Mouse (Mus musculus): ENCODE results near the gene Them7. TPM values are rescaled to one million over a fixed set of nuclear protein-coding genes. Genes with fewer than 3 reads are reported as not detected.

Them7 gene
- polyA plus RNA-seq, 1 experiment from 2014 or later = 0.16 TPM

DNA sequence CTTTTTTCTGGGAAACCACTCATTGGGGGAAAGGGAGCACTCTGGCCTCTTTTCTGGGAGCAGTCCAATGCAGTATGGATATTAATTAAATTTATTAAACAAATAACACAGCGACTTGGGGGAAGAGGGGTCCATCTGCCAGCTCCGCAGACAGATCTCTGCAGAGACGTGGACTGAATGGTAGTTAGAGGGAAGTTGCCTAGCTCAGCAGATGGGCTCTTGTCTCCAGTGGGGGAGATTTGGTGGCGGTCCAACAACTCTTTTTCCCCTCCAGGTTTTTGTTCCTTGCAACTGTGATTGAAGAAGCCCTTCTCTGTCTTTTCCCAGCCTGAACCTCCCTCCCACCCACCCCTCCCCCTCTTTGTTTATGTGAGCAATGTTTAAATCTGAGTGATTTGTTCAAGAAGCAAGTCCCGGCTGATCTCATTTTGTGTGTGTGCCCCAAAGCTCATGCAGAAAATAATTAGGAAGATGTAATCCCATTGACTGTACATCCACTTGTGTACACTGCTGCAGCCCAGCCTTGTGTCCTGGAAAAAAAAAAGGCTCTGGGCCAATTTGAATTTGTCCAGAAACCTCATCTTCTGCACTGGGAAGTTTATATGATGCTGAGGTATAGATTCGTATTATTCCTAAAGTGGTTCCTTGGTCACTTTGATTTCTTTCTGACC, 58.4 kb downstream of the Them7 start:
- Histone ChIP-seq H3K4me1 (ENCODE audit: control insufficient read depth, insufficient read depth, low read length) (no peaks in the 10 kb centered on the region), H3K27me3 (ENCODE audit: control insufficient read depth, insufficient read depth, low read length) (no peaks in the 10 kb centered on the region), H3K27ac (ENCODE audit: low read depth, low read length) (no peak overlapping the region), H3K9me3 (ENCODE audit: control insufficient read depth, low read length) (no peaks in the 10 kb centered on the region), H3K9ac (ENCODE audit: low read length) (no peak overlapping the region), H3K4me2 (no peak overlapping the region), H3K36me3 (ENCODE audit: control insufficient read depth, insufficient read depth, low read length) (no peaks in the 10 kb centered on the region), H3K4me3 (ENCODE audit: low read depth, low read length) (no peak overlapping the region)
- peak; percentile 35; the same call in 1 of the 2 replicates for ATAC-seq (ENCODE audit: low FRiP score)
- 66% methylated on average over 6 of the region's 6 CpGs for WGBS
- DNase-seq (ENCODE audit: low spot score, missing footprints) = no peak

DNA sequence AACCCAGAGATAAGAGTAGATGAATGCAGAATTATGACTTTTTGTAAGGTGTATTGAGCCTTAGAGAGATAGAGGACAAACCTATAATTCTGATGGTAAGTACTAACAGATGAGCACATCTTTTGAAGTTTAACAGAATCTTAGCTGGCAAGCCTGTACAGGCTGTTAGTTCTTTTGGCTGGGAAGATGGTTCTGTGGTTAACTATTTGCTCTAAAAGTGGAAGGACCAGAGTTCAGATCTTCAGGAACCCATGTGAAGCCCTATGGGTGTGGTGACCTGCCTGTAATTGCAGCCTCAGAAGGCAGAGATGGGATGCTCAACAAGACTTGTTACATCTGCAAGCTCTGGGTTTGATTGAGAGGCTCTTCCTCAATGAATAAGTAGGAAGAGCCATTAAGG, 59.7 kb downstream of the Them7 start:
- H3K27ac ChIP-seq (ENCODE audit: low read depth, low read length) = no peak overlapping the region
- DNase-seq (ENCODE audit: low spot score, missing footprints) (no peak), ATAC-seq (ENCODE audit: low FRiP score) (no peak)
- no peak overlapping the region for H3K4me2 ChIP-seq
- H3K4me1 ChIP-seq (ENCODE audit: control insufficient read depth, insufficient read depth, low read length) = no peaks in the 10 kb centered on the region
- no peaks in the 10 kb centered on the region for H3K36me3 ChIP-seq (ENCODE audit: control insufficient read depth, insufficient read depth, low read length)
- H3K9ac ChIP-seq (ENCODE audit: low read length) = no peak overlapping the region
- H3K27me3 ChIP-seq (ENCODE audit: control insufficient read depth, insufficient read depth, low read length) = no peaks in the 10 kb centered on the region
- H3K9me3 ChIP-seq (ENCODE audit: control insufficient read depth, low read length) = no peaks in the 10 kb centered on the region
- H3K4me3 ChIP-seq (ENCODE audit: low read depth, low read length) = no peak overlapping the region

DNA sequence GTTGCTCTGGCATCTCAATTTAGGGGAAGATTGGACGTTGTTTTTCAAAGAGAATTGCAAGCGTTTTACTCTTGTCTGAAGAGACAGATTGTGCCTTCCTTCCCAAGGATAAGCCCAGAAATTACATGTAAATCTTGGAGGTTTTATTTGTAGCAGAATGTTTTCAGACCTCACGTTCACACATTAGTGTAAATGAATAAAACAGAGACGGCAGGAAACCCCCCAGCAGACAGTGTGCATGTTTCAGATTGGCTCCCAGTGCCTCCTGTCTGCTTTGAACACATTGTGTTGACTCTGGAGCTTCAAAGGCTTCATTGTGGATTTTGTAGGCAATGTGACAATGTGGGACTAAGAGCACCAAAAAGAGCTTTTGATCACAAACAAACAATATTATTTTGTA, 60.7 kb downstream of the Them7 start:
- ATAC-seq (ENCODE audit: low FRiP score) (no peak), DNase-seq (ENCODE audit: low spot score, missing footprints) (no peak)
- no peak overlapping the region for H3K9ac ChIP-seq (ENCODE audit: low read length)

DNA sequence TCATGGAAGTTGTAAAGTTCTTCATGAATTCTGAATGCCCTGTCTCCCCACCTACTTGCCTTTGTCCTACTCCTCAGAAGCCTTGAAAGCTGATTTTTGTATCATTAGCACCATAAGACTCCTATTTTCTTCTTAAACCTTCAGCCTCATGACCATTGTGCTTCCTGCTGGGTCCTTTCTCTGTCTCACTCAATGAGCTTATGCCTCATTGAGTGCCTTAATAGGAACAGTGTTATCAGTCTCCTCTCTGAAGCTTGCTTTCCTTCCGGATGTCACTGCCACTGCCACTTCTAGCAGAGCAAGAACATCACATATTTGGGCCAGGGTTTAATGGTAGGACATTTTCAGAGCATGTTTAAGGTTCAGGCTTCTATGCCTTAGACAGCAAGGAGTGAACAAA, 71.7 kb downstream of the Them7 start:
- no peaks in the 10 kb centered on the region for H3K36me3 ChIP-seq (ENCODE audit: control insufficient read depth, insufficient read depth, low read length)
- no peak for DNase-seq (ENCODE audit: low spot score, missing footprints)
- H3K4me1 ChIP-seq (ENCODE audit: control insufficient read depth, insufficient read depth, low read length) = no peaks in the 10 kb centered on the region
- no peak overlapping the region for H3K27ac ChIP-seq (ENCODE audit: low read depth, low read length)
- no peak overlapping the region for H3K4me3 ChIP-seq (ENCODE audit: low read depth, low read length)
- WGBS = 20% methylated on average over 1 of the region's 1 CpGs
- H3K27me3 ChIP-seq (ENCODE audit: control insufficient read depth, insufficient read depth, low read length) = no peaks in the 10 kb centered on the region
- no peak overlapping the region for H3K4me2 ChIP-seq
- no peaks in the 10 kb centered on the region for H3K9me3 ChIP-seq (ENCODE audit: control insufficient read depth, low read length)
- no peak overlapping the region for H3K9ac ChIP-seq (ENCODE audit: low read length)
- ATAC-seq (ENCODE audit: low FRiP score) = no peak

More for the DNA sequence above, 60.7 kb downstream of the Them7 start:
- H3K4me3 ChIP-seq (ENCODE audit: low read depth, low read length) = no peak overlapping the region
- no peak overlapping the region for H3K4me2 ChIP-seq
- no peaks in the 10 kb centered on the region for H3K9me3 ChIP-seq (ENCODE audit: control insufficient read depth, low read length)
- H3K4me1 ChIP-seq (ENCODE audit: control insufficient read depth, insufficient read depth, low read length) = no peaks in the 10 kb centered on the region
- no peaks in the 10 kb centered on the region for H3K27me3 ChIP-seq (ENCODE audit: control insufficient read depth, insufficient read depth, low read length)
- H3K36me3 ChIP-seq (ENCODE audit: control insufficient read depth, insufficient read depth, low read length) = no peaks in the 10 kb centered on the region
- H3K27ac ChIP-seq (ENCODE audit: low read depth, low read length) = no peak overlapping the region
- WGBS = 74% methylated on average over 4 of the region's 4 CpGs

DNA sequence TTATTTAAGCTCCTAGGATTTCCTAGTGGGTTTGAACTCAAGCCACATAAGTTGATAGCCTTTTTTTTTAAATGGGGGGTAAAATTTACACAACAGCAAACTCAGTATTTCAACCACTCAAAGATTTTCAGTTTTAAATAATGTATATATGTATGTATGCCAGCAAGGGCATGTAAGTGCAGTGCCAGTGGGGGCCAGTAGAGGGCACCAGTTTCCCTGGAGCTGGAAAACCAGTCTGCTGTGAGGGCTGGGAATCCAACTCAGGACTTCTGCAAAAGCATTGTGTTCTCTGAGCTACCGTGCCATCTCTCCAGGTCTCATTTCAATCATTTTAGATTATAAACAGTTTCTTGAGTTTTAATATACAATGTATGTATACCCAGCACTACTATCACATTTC, 74.8 kb downstream of the Them7 start:
- Histone ChIP-seq H3K4me1 (ENCODE audit: control insufficient read depth, insufficient read depth, low read length) (no peaks in the 10 kb centered on the region), H3K9me3 (ENCODE audit: control insufficient read depth, low read length) (no peaks in the 10 kb centered on the region), H3K27ac (ENCODE audit: low read depth, low read length) (no peak overlapping the region), H3K27me3 (ENCODE audit: control insufficient read depth, insufficient read depth, low read length) (no peaks in the 10 kb centered on the region), H3K4me2 (no peak overlapping the region), H3K4me3 (ENCODE audit: low read depth, low read length) (no peak overlapping the region), H3K36me3 (ENCODE audit: control insufficient read depth, insufficient read depth, low read length) (no peaks in the 10 kb centered on the region), H3K9ac (ENCODE audit: low read length) (no peak overlapping the region)
- 97% methylated on average over 1 of the region's 1 CpGs for WGBS
- DNase-seq (ENCODE audit: low spot score, missing footprints) (no peak), ATAC-seq (ENCODE audit: low FRiP score) (no peak)

DNA sequence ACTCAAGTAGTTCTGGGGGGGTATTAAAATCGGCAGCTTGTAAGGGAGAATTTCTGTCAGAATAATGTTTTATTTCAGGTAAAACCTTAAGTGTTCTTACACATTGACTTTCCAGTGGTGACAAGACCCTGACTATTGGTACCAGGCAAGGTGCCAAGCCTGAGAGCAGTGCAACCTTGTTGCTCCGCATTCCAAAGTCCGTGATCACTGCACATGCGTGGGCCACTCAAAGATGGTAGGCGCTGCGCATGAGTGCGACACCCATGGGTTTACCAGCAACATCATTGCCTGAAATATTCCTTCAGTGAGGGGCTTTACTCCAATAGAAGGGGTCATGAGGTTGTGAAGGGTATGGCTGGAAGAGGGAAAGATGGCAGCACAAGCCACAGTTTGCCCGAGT, 77.0 kb downstream of the Them7 start:
- no peaks in the 10 kb centered on the region for H3K27me3 ChIP-seq (ENCODE audit: control insufficient read depth, insufficient read depth, low read length)
- WGBS = 94% methylated on average over 8 of the region's 8 CpGs
- no peak for ATAC-seq (ENCODE audit: low FRiP score)

DNA sequence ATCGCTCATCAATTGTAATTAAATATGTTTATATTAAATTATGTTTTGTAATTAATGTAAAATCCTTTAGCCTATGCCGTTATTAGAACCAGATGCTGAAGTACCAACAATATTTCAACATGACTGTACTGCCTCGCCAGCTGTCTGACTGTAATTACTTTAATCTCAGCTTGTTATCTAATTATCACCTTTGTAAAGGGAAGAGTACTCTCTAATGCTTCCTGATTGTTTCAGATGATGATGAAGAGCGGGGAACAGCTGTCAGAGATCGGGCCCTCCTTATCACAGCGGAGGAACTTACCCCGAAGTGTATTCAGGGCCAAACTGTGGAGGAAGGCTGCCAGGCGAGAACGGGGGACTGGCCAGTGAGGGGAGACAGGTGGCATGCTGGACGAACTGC, 77.4 kb downstream of the Them7 start:
- H3K36me3 ChIP-seq (ENCODE audit: control insufficient read depth, insufficient read depth, low read length) = no peaks in the 10 kb centered on the region

More for the DNA sequence above, 77.0 kb downstream of the Them7 start:
- Histone ChIP-seq H3K4me3 (ENCODE audit: low read depth, low read length) (no peak overlapping the region), H3K36me3 (ENCODE audit: control insufficient read depth, insufficient read depth, low read length) (no peaks in the 10 kb centered on the region), H3K4me2 (no peak overlapping the region), H3K9me3 (ENCODE audit: control insufficient read depth, low read length) (no peaks in the 10 kb centered on the region), H3K9ac (ENCODE audit: low read length) (no peak overlapping the region), H3K27ac (ENCODE audit: low read depth, low read length) (no peak overlapping the region), H3K4me1 (ENCODE audit: control insufficient read depth, insufficient read depth, low read length) (no peaks in the 10 kb centered on the region)
- no peak for DNase-seq (ENCODE audit: low spot score, missing footprints)

DNA sequence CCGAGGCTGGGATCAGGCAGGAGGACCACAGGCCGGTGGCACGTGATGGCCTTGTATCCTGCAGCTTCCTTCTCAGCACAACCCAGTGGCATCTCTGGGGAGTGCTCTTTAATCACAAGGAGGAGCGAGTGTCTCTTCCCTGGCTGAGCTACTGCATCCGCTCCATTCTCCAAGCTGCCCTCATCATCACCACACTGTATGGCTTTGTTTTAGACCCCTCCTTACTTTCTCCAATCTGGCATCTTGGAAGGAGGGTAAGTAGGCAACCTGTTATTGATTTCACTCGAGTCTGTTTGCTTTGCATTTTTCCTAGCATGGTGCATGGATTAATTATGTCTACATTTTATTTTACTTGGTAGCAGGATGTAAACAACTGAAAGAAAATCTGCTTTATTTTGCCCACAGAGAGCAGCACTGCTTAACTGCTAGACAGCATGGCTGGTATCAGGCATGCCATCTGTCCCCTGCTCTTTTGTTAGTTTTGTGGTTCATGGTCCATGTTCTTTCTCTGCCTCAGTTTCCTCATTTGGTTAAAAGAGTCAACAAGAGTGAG, 79.9 kb downstream of the Them7 start:
- Histone ChIP-seq H3K27ac (ENCODE audit: low read depth, low read length) (no peak overlapping the region), H3K4me1 (ENCODE audit: control insufficient read depth, insufficient read depth, low read length) (no peaks in the 10 kb centered on the region), H3K27me3 (ENCODE audit: control insufficient read depth, insufficient read depth, low read length) (no peaks in the 10 kb centered on the region; the same call in 1 of the 2 replicates), H3K4me2 (no peak overlapping the region), H3K9ac (ENCODE audit: low read length) (no peak overlapping the region), H3K36me3 (ENCODE audit: control insufficient read depth, insufficient read depth, low read length) (no peaks in the 10 kb centered on the region), H3K4me3 (ENCODE audit: low read depth, low read length) (no peak overlapping the region), H3K9me3 (ENCODE audit: control insufficient read depth, low read length) (no peaks in the 10 kb centered on the region)
- WGBS = 62% methylated on average over 6 of the region's 6 CpGs
- ATAC-seq (ENCODE audit: low FRiP score) (no peak), DNase-seq (ENCODE audit: low spot score, missing footprints) (no peak)

More for the DNA sequence above, 77.4 kb downstream of the Them7 start:
- no peak for DNase-seq (ENCODE audit: low spot score, missing footprints)
- no peaks in the 10 kb centered on the region for H3K9me3 ChIP-seq (ENCODE audit: control insufficient read depth, low read length)
- no peak overlapping the region for H3K27ac ChIP-seq (ENCODE audit: low read depth, low read length)
- H3K4me2 ChIP-seq = no peak overlapping the region
- no peak overlapping the region for H3K4me3 ChIP-seq (ENCODE audit: low read depth, low read length)
- no peak for ATAC-seq (ENCODE audit: low FRiP score)
- H3K9ac ChIP-seq (ENCODE audit: low read length) = no peak overlapping the region
- no peaks in the 10 kb centered on the region for H3K27me3 ChIP-seq (ENCODE audit: control insufficient read depth, insufficient read depth, low read length)
- no peaks in the 10 kb centered on the region for H3K4me1 ChIP-seq (ENCODE audit: control insufficient read depth, insufficient read depth, low read length)
- 69% methylated on average over 10 of the region's 10 CpGs for WGBS

DNA sequence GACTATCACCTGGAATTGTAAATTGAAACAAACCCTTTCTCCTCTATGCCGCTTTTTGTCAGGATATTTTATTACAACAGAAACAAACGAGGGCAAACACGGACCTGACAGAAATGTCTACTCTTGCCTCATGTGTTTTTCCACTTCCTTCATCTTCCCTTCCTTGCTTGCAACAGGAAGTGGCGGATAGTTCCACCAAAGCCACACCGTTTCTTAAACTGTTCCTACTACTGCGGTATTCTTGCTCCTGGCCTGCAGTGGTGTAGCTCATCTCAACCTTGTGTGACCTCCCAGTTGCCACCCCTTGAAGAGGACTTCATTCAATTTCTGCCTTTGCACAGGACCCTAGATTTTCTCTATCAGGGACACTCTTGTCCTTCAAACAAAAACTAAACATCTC, 81.8 kb downstream of the Them7 start:
- no peak for ATAC-seq (ENCODE audit: low FRiP score)
- Histone ChIP-seq H3K9me3 (ENCODE audit: control insufficient read depth, low read length) (no peaks in the 10 kb centered on the region), H3K4me3 (ENCODE audit: low read depth, low read length) (no peak overlapping the region), H3K27me3 (ENCODE audit: control insufficient read depth, insufficient read depth, low read length) (no peaks in the 10 kb centered on the region; the same call in 1 of the 2 replicates), H3K9ac (ENCODE audit: low read length) (no peak overlapping the region), H3K36me3 (ENCODE audit: control insufficient read depth, insufficient read depth, low read length) (no peaks in the 10 kb centered on the region), H3K4me2 (no peak overlapping the region), H3K4me1 (ENCODE audit: control insufficient read depth, insufficient read depth, low read length) (no peaks in the 10 kb centered on the region), H3K27ac (ENCODE audit: low read depth, low read length) (no peak overlapping the region)
- 91% methylated on average over 6 of the region's 6 CpGs for WGBS
- no peak for DNase-seq (ENCODE audit: low spot score, missing footprints)

Data from midbrain, embryonic 11.5 days (tissue).